Mouse (Mus musculus) thymus, adult 2 months (tissue): Measurements from ENCODE around the gene Pde4d. TPM values are rescaled to one million over a fixed set of nuclear protein-coding genes. Genes with fewer than 3 reads are reported as not detected.

Source experiments
- DNase-seq: peaks from one replicate; pipeline ENCODE4 v3.0.0; 2021
- H3K27ac ChIP-seq: fragments of 200-500 bp; 2 replicates; pipeline ENCODE4 v1.5.1; 2012; ENCODE audit warnings: low read length, control low read depth; ENCODE audit not compliant: control insufficient read depth, insufficient read depth
- H3K27me3 ChIP-seq: fragments of 200-500 bp; 2 replicates; pipeline ENCODE4 v1.6.1; 2012; ENCODE audit warnings: mild to moderate bottlenecking, low read length, moderate library complexity, mixed read lengths; ENCODE audit not compliant: control insufficient read depth, insufficient read depth
- H3K36me3 ChIP-seq: fragments of 200-500 bp; 2 replicates; pipeline ENCODE4 v1.6.1; 2012; ENCODE audit warnings: mild to moderate bottlenecking, low read length, moderate library complexity; ENCODE audit not compliant: control insufficient read depth, insufficient read depth
- H3K4me1 ChIP-seq: fragments of 200-500 bp; replicated peaks from 2 replicates; pipeline ENCODE4 v1.6.1; 2012; ENCODE audit warnings: low read length; ENCODE audit not compliant: control insufficient read depth, insufficient read depth
- H3K4me3 ChIP-seq: fragments of 200-500 bp; 2 replicates; pipeline ENCODE4 v1.5.1; 2012; ENCODE audit warnings: mild to moderate bottlenecking, low read length, control low read depth, moderate library complexity; ENCODE audit not compliant: control insufficient read depth, insufficient read depth
- CTCF ChIP-seq: fragments of 200-500 bp; IDR thresholded peaks from 2 replicates; pipeline ENCODE4 v1.5.1; 2012; ENCODE audit warnings: mild to moderate bottlenecking, control low read depth, low read length, moderate library complexity, borderline replicate concordance; ENCODE audit not compliant: control insufficient read depth, poor library complexity, insufficient read depth; ENCODE audit errors: extremely low read depth
- POLR2A ChIP-seq: fragments of 200-500 bp; IDR thresholded peaks from 2 replicates; pipeline ENCODE4 v1.6.1; 2012; ENCODE audit warnings: mild to moderate bottlenecking, low read length, control low read depth, moderate library complexity; ENCODE audit not compliant: control insufficient read depth, poor library complexity, insufficient read depth; ENCODE audit errors: extremely low read depth
- WGBS: fragments of 180-500 bp; shearing (Covaris S2); methylation state at CpG from one replicate; pipeline ENCODE4 v1.1.7; 2018; 5-methylcytosine and 5-hydroxymethylcytosine counted together
- polyA plus RNA-seq: library from polyadenylated mRNA; depleted of rRNA; stranded (reverse); fragments of >200 nt; gene quantifications from 2 replicates; pipeline ENCODE4 v1.2.3, GENCODE M21; 2012

Pde4d gene
- polyA plus RNA-seq, 1 experiment, result 35.2 TPM

GRCm38 (mm10) chr13:109802201-109802600 lies 1352.5 kb downstream of the Pde4d start:
- no peak for DNase-seq
- Histone ChIP-seq H3K27ac (no peak overlapping the region), H3K36me3 (no peaks in the 10 kb centered on the region), H3K27me3 (no peaks in the 10 kb centered on the region), H3K4me1 (no peaks in the 10 kb centered on the region), H3K4me3 (no peak overlapping the region)
- 90% methylated on average over 4 of the region's 4 CpGs for WGBS
- no peak for TF ChIP-seq CTCF
- TF ChIP-seq POLR2A, result no peak

- Histone ChIP-seq H3K36me3 (no peaks in the 10 kb centered on the region), H3K4me3 (no peak overlapping the region), H3K27ac (no peak overlapping the region), H3K4me1 (no peaks in the 10 kb centered on the region), H3K27me3 (no peaks in the 10 kb centered on the region)
- no peak for TF ChIP-seq POLR2A
- no peak for TF ChIP-seq CTCF
- WGBS, result 97% methylated on average over 5 of the region's 5 CpGs
- DNase-seq, result no peak
Measured at GRCm38 (mm10) chr13:109806193-109806966, 1356.6 kb downstream of the Pde4d start.

- no peak overlapping the region for H3K4me3 ChIP-seq
- H3K4me1 ChIP-seq, result no peaks in the 10 kb centered on the region
- H3K27ac ChIP-seq, result no peak overlapping the region
- TF ChIP-seq POLR2A (no peak), CTCF (no peak)
- no peaks in the 10 kb centered on the region for H3K27me3 ChIP-seq
- no peak for DNase-seq
- H3K36me3 ChIP-seq, result no peaks in the 10 kb centered on the region
- WGBS, result 96% methylated on average over 2 of the region's 2 CpGs
Measured at GRCm38 (mm10) chr13:109807036-109807435, 1357.3 kb downstream of the Pde4d start.

- DNase-seq, result no peak
- Histone ChIP-seq H3K27me3 (no peaks in the 10 kb centered on the region), H3K4me1 (no peaks in the 10 kb centered on the region), H3K36me3 (no peaks in the 10 kb centered on the region), H3K4me3 (no peak overlapping the region), H3K27ac (no peak overlapping the region)
- TF ChIP-seq POLR2A (no peak), CTCF (no peak)
- WGBS, result 73% methylated on average over 3 of the region's 3 CpGs
Measured at GRCm38 (mm10) chr13:109807446-109807845, 1357.7 kb downstream of the Pde4d start.

GRCm38 (mm10) chr13:109808039-109808438 lies 1358.3 kb downstream of the Pde4d start:
- TF ChIP-seq POLR2A (no peak), CTCF (no peak)
- Histone ChIP-seq H3K27ac (no peak overlapping the region), H3K36me3 (no peaks in the 10 kb centered on the region), H3K27me3 (no peaks in the 10 kb centered on the region), H3K4me3 (no peak overlapping the region), H3K4me1 (no peaks in the 10 kb centered on the region)
- WGBS, result 66% methylated on average over 6 of the region's 6 CpGs
- DNase-seq, result no peak

GRCm38 (mm10) chr13:109808946-109809345 lies 1359.2 kb downstream of the Pde4d start:
- Histone ChIP-seq H3K4me3 (no peak overlapping the region), H3K4me1 (no peaks in the 10 kb centered on the region), H3K27me3 (no peaks in the 10 kb centered on the region), H3K36me3 (no peaks in the 10 kb centered on the region), H3K27ac (no peak overlapping the region)
- WGBS, result 93% methylated on average over 7 of the region's 7 CpGs
- TF ChIP-seq CTCF (no peak), POLR2A (no peak)
- no peak for DNase-seq
